Mouse (Mus musculus) liver, embryonic 11.5 days (tissue): ENCODE results near the gene Slc46a1. TPM values are rescaled to one million over a fixed set of nuclear protein-coding genes. Genes with fewer than 3 reads are reported as not detected.
A peak's percentile ranks its signal among the peaks of the same experiment; 100 is the strongest.

Experiments
- ATAC-seq: fragments of 200-750 bp; cut with Nextera tagmentation; replicated peaks from 2 replicates; pipeline ENCODE4 v1.8.0; 2017; ENCODE audit warnings: moderate number of reproducible peaks, mild to moderate bottlenecking, moderate TSS enrichment, moderate library complexity; ENCODE audit not compliant: low FRiP score
- DNase-seq: peaks from one replicate; pipeline ENCODE4 v3.0.0-alpha.2; 2017; ENCODE audit warnings: low spot score
- H3K27ac ChIP-seq: fragments of 300-500 bp; sonication (generic); 2 replicates; pipeline ENCODE4 v1.5.1; 2014; ENCODE audit warnings: mild to moderate bottlenecking, low read depth, low read length, control low read depth
- H3K27me3 ChIP-seq: fragments of 300-500 bp; sonication (generic); replicated peaks from 2 replicates; pipeline ENCODE4 v1.6.1; 2014; ENCODE audit warnings: low read length, mixed read lengths; ENCODE audit not compliant: control insufficient read depth, insufficient read depth
- H3K36me3 ChIP-seq: fragments of 300-500 bp; sonication (generic); 2 replicates; pipeline ENCODE4 v1.6.1; 2014; ENCODE audit warnings: mild to moderate bottlenecking, low read length, moderate library complexity, mixed read lengths; ENCODE audit not compliant: control insufficient read depth, insufficient read depth
- H3K4me1 ChIP-seq: fragments of 300-500 bp; sonication (generic); replicated peaks from 2 replicates; pipeline ENCODE4 v1.6.1; 2014; ENCODE audit warnings: low read length, mixed read lengths; ENCODE audit not compliant: control insufficient read depth, insufficient read depth
- H3K4me2 ChIP-seq: fragments of 300-500 bp; sonication (generic); 2 replicates; pipeline ENCODE4 v1.6.1; 2014; ENCODE audit warnings: mild to moderate bottlenecking, control low read depth, moderate library complexity
- H3K4me3 ChIP-seq: fragments of 300-500 bp; sonication (generic); 2 replicates; pipeline ENCODE4 v1.5.1; 2014; ENCODE audit warnings: low read depth, low read length, control low read depth
- H3K9ac ChIP-seq: fragments of 300-500 bp; sonication (generic); 2 replicates; pipeline ENCODE4 v1.6.1; 2014; ENCODE audit warnings: low read depth, low read length, control low read depth
- H3K9me3 ChIP-seq: fragments of 300-500 bp; sonication (generic); 2 replicates; pipeline ENCODE4 v1.6.1; 2016; ENCODE audit warnings: low read length, inconsistent platforms, mixed read lengths; ENCODE audit not compliant: control insufficient read depth
- WGBS: fragments of 180-500 bp; shearing (Covaris S2); extraction: QIAGEN DNeasy Blood & Tissue Kit; methylation state at CpG from one replicate; pipeline ENCODE4 v1.1.7; 2014; 5-methylcytosine and 5-hydroxymethylcytosine counted together
- polyA plus RNA-seq: library from polyadenylated mRNA; unstranded; fragments of >200 nt; fragmentation: Nextera tagmentation; extraction: Ambion mirVana; gene quantifications from 2 replicates; pipeline ENCODE4 v1.2.1, GENCODE M21; 2014

Gene Slc46a1
- polyA plus RNA-seq: 9.8 and 12.1 TPM in 2 replicates

- DNase-seq: peak; percentile 82
- Histone ChIP-seq H3K9me3 (no peaks in the 10 kb centered on the region), H3K9ac (peak within 1 kb of the TSS; percentile 83), H3K4me2 (peak within 1 kb of the TSS; percentile 100), H3K4me1 (peaks cover 24% of the 10 kb centered on the region), H3K27me3 (no peaks in the 10 kb centered on the region), H3K27ac (peak within 1 kb of the TSS; percentile 69), H3K36me3 (no peaks in the 10 kb centered on the region), H3K4me3 (peak within 1 kb of the TSS; percentile 76)
- under 1% methylated on average over 41 of the region's 41 CpGs for WGBS
- peak; percentile 84 for ATAC-seq
Observed at GRCm38 (mm10) chr11:78465568-78466180, at the start of gene Slc46a1. TSS of gene Slc46a1 (plus strand) at chr11:78465697.

GRCm38 (mm10) chr11:78416854-78417253 is 48.6 kb upstream of the Slc46a1 start:
- ATAC-seq (no peak), DNase-seq (no peak)
- Histone ChIP-seq H3K27ac (no peak overlapping the region), H3K4me2 (no peak overlapping the region), H3K27me3 (peaks cover 6% of the 10 kb centered on the region), H3K36me3 (no peaks in the 10 kb centered on the region), H3K9ac (no peak overlapping the region), H3K4me3 (no peak overlapping the region), H3K4me1 (no peaks in the 10 kb centered on the region; the same call in 1 of the 2 replicates), H3K9me3 (no peaks in the 10 kb centered on the region)
- WGBS: 77% methylated on average over 6 of the region's 6 CpGs

GRCm38 (mm10) chr11:78420263-78420889 is 45.1 kb upstream of the Slc46a1 start:
- Histone ChIP-seq H3K9me3 (no peaks in the 10 kb centered on the region), H3K4me3 (no peak overlapping the region), H3K36me3 (no peaks in the 10 kb centered on the region), H3K4me2 (no peak overlapping the region), H3K27ac (no peak overlapping the region), H3K4me1 (no peaks in the 10 kb centered on the region; the same call in 1 of the 2 replicates), H3K9ac (no peak overlapping the region), H3K27me3 (peaks cover 15% of the 10 kb centered on the region)
- WGBS: 22% methylated on average over 12 of the region's 12 CpGs
- ATAC-seq (no peak), DNase-seq (no peak)

GRCm38 (mm10) chr11:78421201-78422009 is 44.1 kb upstream of the Slc46a1 start:
- no peak for ATAC-seq

GRCm38 (mm10) chr11:78422055-78422819 is 43.3 kb upstream of the Slc46a1 start, which contains the start of gene Slc13a2:
TSS of gene Slc13a2 (minus strand) at chr11:78422217.
- H3K4me1 ChIP-seq: no peaks in the 10 kb centered on the region; the same call in 1 of the 2 replicates
- H3K4me2 ChIP-seq: no peak within 1 kb of the TSS
- no peak within 1 kb of the TSS for H3K27ac ChIP-seq
- no peak within 1 kb of the TSS for H3K9ac ChIP-seq
- WGBS: 20% methylated on average over 13 of the region's 13 CpGs
- no peak within 1 kb of the TSS for H3K4me3 ChIP-seq
- peaks cover 15% of the 10 kb centered on the region for H3K27me3 ChIP-seq
- ATAC-seq: no peak
- H3K9me3 ChIP-seq: no peaks in the 10 kb centered on the region
- DNase-seq: no peak
- no peaks in the 10 kb centered on the region for H3K36me3 ChIP-seq

More at GRCm38 (mm10) chr11:78421201-78422009, 44.1 kb upstream of the Slc46a1 start:
- no peaks in the 10 kb centered on the region for H3K36me3 ChIP-seq
- no peak overlapping the region for H3K4me2 ChIP-seq
- no peak for DNase-seq
- H3K4me1 ChIP-seq: no peaks in the 10 kb centered on the region; the same call in 1 of the 2 replicates
- H3K9ac ChIP-seq: no peak overlapping the region
- no peak overlapping the region for H3K4me3 ChIP-seq
- 40% methylated on average over 13 of the region's 13 CpGs for WGBS
- H3K27me3 ChIP-seq: peaks cover 15% of the 10 kb centered on the region
- H3K27ac ChIP-seq: no peak overlapping the region
- H3K9me3 ChIP-seq: no peaks in the 10 kb centered on the region

GRCm38 (mm10) chr11:78424352-78424751 is 41.1 kb upstream of the Slc46a1 start:
- Histone ChIP-seq H3K27me3 (peaks cover 15% of the 10 kb centered on the region), H3K4me1 (no peaks in the 10 kb centered on the region; the same call in 1 of the 2 replicates), H3K4me3 (no peak overlapping the region), H3K4me2 (no peak overlapping the region), H3K9ac (no peak overlapping the region), H3K9me3 (no peaks in the 10 kb centered on the region), H3K27ac (no peak overlapping the region), H3K36me3 (no peaks in the 10 kb centered on the region)
- no peak for DNase-seq
- ATAC-seq: no peak
- 63% methylated on average over 2 of the region's 2 CpGs for WGBS

- H3K9ac ChIP-seq: no peak overlapping the region
- ATAC-seq: no peak
- DNase-seq: no peak
- H3K27me3 ChIP-seq: peaks cover 15% of the 10 kb centered on the region
- no peak overlapping the region for H3K4me3 ChIP-seq
- H3K9me3 ChIP-seq: no peaks in the 10 kb centered on the region
- no peaks in the 10 kb centered on the region for H3K36me3 ChIP-seq
- WGBS: 83% methylated on average over 1 of the region's 1 CpGs
- H3K4me1 ChIP-seq: no peaks in the 10 kb centered on the region; the same call in 1 of the 2 replicates
- H3K27ac ChIP-seq: no peak overlapping the region
- no peak overlapping the region for H3K4me2 ChIP-seq
Observed at GRCm38 (mm10) chr11:78425572-78425971, 39.9 kb upstream of the Slc46a1 start.

- no peak overlapping the region for H3K9ac ChIP-seq
- WGBS: 87% methylated on average over 6 of the region's 6 CpGs
- H3K9me3 ChIP-seq: no peaks in the 10 kb centered on the region
- no peak overlapping the region for H3K4me3 ChIP-seq
- ATAC-seq (no peak), DNase-seq (no peak)
- H3K27ac ChIP-seq: no peak overlapping the region
- H3K27me3 ChIP-seq: peaks cover 6% of the 10 kb centered on the region
- no peaks in the 10 kb centered on the region; the same call in 1 of the 2 replicates for H3K4me1 ChIP-seq
- H3K4me2 ChIP-seq: no peak overlapping the region
- no peaks in the 10 kb centered on the region for H3K36me3 ChIP-seq
Observed at GRCm38 (mm10) chr11:78427655-78428054, 37.8 kb upstream of the Slc46a1 start.
